Comparison of ENCODE assay signal across 8 mouse cellular contexts in genomic region chr5:114380209-114381012, GRCm38 (mm10). TPM values are rescaled to one million over a fixed set of nuclear protein-coding genes. Genes with fewer than 3 reads are reported as not detected.
DNase-seq lines count a peak whose midpoint lies in the region; ATAC-seq and TF ChIP-seq lines count a peak whose summit lies in the region.

Kctd10 (minus strand) TSS chr5:114380508.
Ube3b (plus strand) TSS chr5:114380607.

- H3K36me3 ChIP-seq in G1E (replicated peaks), result peaks cover 50% of the 10 kb centered on the region
- peaks cover 9% of the 10 kb centered on the region for H3K36me3 ChIP-seq in forebrain, embryonic 16.5 days (ENCODE audit: control insufficient read depth, insufficient read depth)
- peaks cover 23% of the 10 kb centered on the region for H3K36me3 ChIP-seq in lung, embryonic 15.5 days

- peak within 1 kb of the TSS; percentile 89 for H3K4me3 ChIP-seq in G1E (ENCODE audit: low read depth, low read length)
- peak within 1 kb of the TSS; percentile 62 for H3K4me3 ChIP-seq in forebrain, embryonic 16.5 days (replicated peaks; ENCODE audit: low read length)
- H3K4me3 ChIP-seq in layer of hippocampus, adult 2 months, result peak within 1 kb of the TSS; percentile 82
- peak within 1 kb of the TSS; percentile 89 for H3K4me3 ChIP-seq in lung, embryonic 15.5 days

- TF ChIP-seq CTCF in G1E (IDR thresholded peaks at IDR 0.05; ENCODE audit: low read depth, low read length), result no peak
- no peak for TF ChIP-seq CTCF in layer of hippocampus, adult 2 months (conservative IDR thresholded peaks at IDR 0.05)

- peak within 1 kb of the TSS; percentile 97 for H3K4me2 ChIP-seq in forebrain, embryonic 16.5 days (ENCODE audit: low read length)
- peak within 1 kb of the TSS; percentile 75 for H3K4me2 ChIP-seq in lung, embryonic 15.5 days

- no peaks in the 10 kb centered on the region for H3K9me3 ChIP-seq in G1E (replicated peaks)
- H3K9me3 ChIP-seq in forebrain, embryonic 16.5 days (ENCODE audit: control insufficient read depth, low read length), result no peaks in the 10 kb centered on the region
- H3K9me3 ChIP-seq in lung, embryonic 15.5 days, result no peaks in the 10 kb centered on the region

- WGBS in forebrain, embryonic 16.5 days, result under 1% methylated on average over 69 of the region's 74 CpGs
- WGBS in lung, embryonic 15.5 days, result under 1% methylated on average over 74 of the region's 74 CpGs

- H3K27me3 ChIP-seq in G1E (ENCODE audit: insufficient read depth, low read length), result no peaks in the 10 kb centered on the region
- H3K27me3 ChIP-seq in forebrain, embryonic 16.5 days (replicated peaks; ENCODE audit: control insufficient read depth, insufficient read depth, low read length), result no peaks in the 10 kb centered on the region
- no peaks in the 10 kb centered on the region for H3K27me3 ChIP-seq in lung, embryonic 15.5 days

- peaks cover 65% of the 10 kb centered on the region for H3K4me1 ChIP-seq in G1E (ENCODE audit: insufficient read depth, low read depth, low read length)
- peaks cover 40% of the 10 kb centered on the region for H3K4me1 ChIP-seq in forebrain, embryonic 16.5 days (replicated peaks; ENCODE audit: control insufficient read depth, insufficient read depth, low read length)
- H3K4me1 ChIP-seq in lung, embryonic 15.5 days, result peaks cover 51% of the 10 kb centered on the region

- peak within 1 kb of the TSS; percentile 87 for H3K27ac ChIP-seq in forebrain, embryonic 16.5 days (ENCODE audit: low read length)
- peak within 1 kb of the TSS; percentile 97 for H3K27ac ChIP-seq in layer of hippocampus, adult 2 months
- peak within 1 kb of the TSS; percentile 88 for H3K27ac ChIP-seq in lung, embryonic 15.5 days

- DNase-seq in G1E (ENCODE audit: low spot score), result peak; percentile 94
- DNase-seq in cerebellum, adult 18-20 months, result peak; percentile 73 to 84
- peak; percentile 84 to 89 for DNase-seq in heart, postnatal 36 days
- peak; percentile 69 to 72 for DNase-seq in layer of hippocampus, adult 2 months (ENCODE audit: low spot score in 2 of 2)
- peak; percentile 70 for DNase-seq in ovary, adult 18-20 months (ENCODE audit: low spot score)
- peak; percentile 94 for DNase-seq in thymus, postnatal 0 days (ENCODE audit: low spot score)

- peak; percentile 45 for ATAC-seq in G1E (ENCODE audit: extremely low read depth, insufficient number of reproducible peaks, low FRiP score, poor library complexity, severe bottlenecking)
- ATAC-seq in forebrain, embryonic 16.5 days, result peak; percentile 96
- ATAC-seq in lung, embryonic 15.5 days (ENCODE audit: borderline replicate concordance, extremely low read depth, low FRiP score, low TSS enrichment), result peak; percentile 91

- H3K9ac ChIP-seq in forebrain, embryonic 16.5 days (replicated peaks; ENCODE audit: low read depth, low read length), result peak within 1 kb of the TSS; percentile 85
- peak within 1 kb of the TSS; percentile 99 for H3K9ac ChIP-seq in lung, embryonic 15.5 days

- intact Hi-C loops in heart, postnatal 36 days (cut with DNase I), result no loop called here

RNA-seq across cellular contexts. Expression of gene Kctd10, which starts in this region (rescaled TPM):
- total RNA-seq in G1E (2014; fragmentation: Nextera tagmentation), result 18.4 and 29.8 TPM in 2 replicates
- 40.8 and 44.1 TPM in 2 replicates for total RNA-seq in G1E (2017)
- polyA plus RNA-seq in G1E (2012), result 60.6 and 64.1 TPM in 2 replicates
- polyA plus RNA-seq in forebrain, embryonic 16.5 days (2015; fragmentation: Nextera tagmentation; extraction: Ambion mirVana), result 90.4 and 98.5 TPM in 2 replicates
- 10 to 100 TPM; 49.4 to 51.4 TPM for total RNA-seq in heart, postnatal 36 days (2021)
- total RNA-seq in layer of hippocampus, adult 2 months (2021), result 10 to 100 TPM; 51.5 to 51.7 TPM
- 169 and 176 TPM in 2 replicates for polyA plus RNA-seq in lung, embryonic 15.5 days (2015; fragmentation: Nextera tagmentation; extraction: Ambion mirVana)
- polyA plus RNA-seq in thymus, postnatal 0 days (2015; fragmentation: Nextera tagmentation; extraction: Ambion mirVana), result 65.6 and 65.8 TPM in 2 replicates

RNA-seq across cellular contexts. Expression of gene Ube3b, which starts in this region (rescaled TPM):
- 59.4 and 65.0 TPM in 2 replicates for total RNA-seq in G1E (2014; fragmentation: Nextera tagmentation)
- total RNA-seq in G1E (2017), result 20.2 and 20.9 TPM in 2 replicates
- 51.3 and 61.3 TPM in 2 replicates for polyA plus RNA-seq in G1E (2012)
- polyA plus RNA-seq in forebrain, embryonic 16.5 days (2015; fragmentation: Nextera tagmentation; extraction: Ambion mirVana), result 44.9 and 47.5 TPM in 2 replicates
- total RNA-seq in heart, postnatal 36 days (2021), result 10 to 100 TPM; 82.8 to 96.4 TPM
- total RNA-seq in layer of hippocampus, adult 2 months (2021), result 10 to 100 TPM; 80.8 to 85.6 TPM
- polyA plus RNA-seq in lung, embryonic 15.5 days (2015; fragmentation: Nextera tagmentation; extraction: Ambion mirVana), result 43.4 and 46.5 TPM in 2 replicates
- 29.4 and 29.7 TPM in 2 replicates for polyA plus RNA-seq in thymus, postnatal 0 days (2015; fragmentation: Nextera tagmentation; extraction: Ambion mirVana)

Comparison
In these comparisons a context has a peak if more than half of its experiments do, and no peak if none do; other contexts are left out.
1. Peak in every context shown above with its lines: DNase-seq, ATAC-seq, H3K4me3 ChIP-seq and H3K27ac ChIP-seq.
2. ATAC-seq: peak in every context shown above with its lines; median percentile 96 in forebrain, embryonic 16.5 days; 91 in lung, embryonic 15.5 days; 45 in G1E.